Mouse (Mus musculus) liver, embryonic 15.5 days (tissue): ENCODE measurements around the gene Ppard. TPM values are rescaled to one million over a fixed set of nuclear protein-coding genes. Genes with fewer than 3 reads are reported as not detected.

ENCODE experiments used
- ATAC-seq: fragments of 200-750 bp; cut with Nextera tagmentation; 2 replicates; pipeline ENCODE4 v1.8.0; 2017; ENCODE audit warnings: moderate number of reproducible peaks, mild to moderate bottlenecking, moderate library complexity; ENCODE audit not compliant: insufficient read depth
- H3K27ac ChIP-seq: fragments of 300-500 bp; sonication (generic); replicated peaks from 2 replicates; pipeline ENCODE4 v1.5.1; 2015; ENCODE audit warnings: mild to moderate bottlenecking, inconsistent platforms
- H3K27me3 ChIP-seq: fragments of 300-500 bp; sonication (generic); 2 replicates; pipeline ENCODE4 v1.6.1; 2015; ENCODE audit warnings: mild to moderate bottlenecking, inconsistent platforms
- H3K36me3 ChIP-seq: fragments of 300-500 bp; sonication (generic); replicated peaks from 2 replicates; pipeline ENCODE4 v1.6.1; 2015; ENCODE audit warnings: moderate library complexity, mild to moderate bottlenecking, inconsistent platforms
- H3K4me1 ChIP-seq: fragments of 300-500 bp; sonication (generic); replicated peaks from 2 replicates; pipeline ENCODE4 v1.6.1; 2015; ENCODE audit warnings: inconsistent platforms
- H3K4me2 ChIP-seq: fragments of 300-500 bp; sonication (generic); 2 replicates; pipeline ENCODE4 v1.6.1; 2015; ENCODE audit warnings: moderate library complexity, mild to moderate bottlenecking, inconsistent platforms
- H3K4me3 ChIP-seq: fragments of 300-500 bp; sonication (generic); replicated peaks from 2 replicates; pipeline ENCODE4 v1.5.1; 2015; ENCODE audit warnings: mild to moderate bottlenecking, inconsistent platforms
- H3K9ac ChIP-seq: fragments of 300-500 bp; sonication (generic); 2 replicates; pipeline ENCODE4 v1.6.1; 2015; ENCODE audit warnings: moderate library complexity, mild to moderate bottlenecking, inconsistent platforms
- H3K9me3 ChIP-seq: fragments of 300-500 bp; sonication (generic); replicated peaks from 2 replicates; pipeline ENCODE4 v1.6.1; 2016; ENCODE audit warnings: inconsistent platforms
- WGBS: fragments of 180-500 bp; shearing (Covaris S2); methylation state at CpG from one replicate; pipeline ENCODE4 v1.1.7; 2015; ENCODE audit warnings: mixed read lengths; ENCODE audit not compliant: insufficient replicate concordance; 5-methylcytosine and 5-hydroxymethylcytosine counted together
- polyA plus RNA-seq: library from polyadenylated mRNA; unstranded; fragments of >200 nt; fragmentation: Nextera tagmentation; extraction: Ambion mirVana; gene quantifications from 2 replicates; pipeline ENCODE4 v1.2.1, GENCODE M21; 2015

Ppard gene
- polyA plus RNA-seq, 1 experiment from 2014 or later, result 0.89 TPM

- Histone ChIP-seq H3K27ac (peak overlapping the region; percentile 49), H3K9ac (no peak overlapping the region), H3K4me1 (peaks cover 60% of the 10 kb centered on the region), H3K4me2 (peak overlapping the region; percentile 16; the same call in 1 of the 2 replicates), H3K36me3 (peaks cover 6% of the 10 kb centered on the region; the same call in 1 of the 2 replicates), H3K9me3 (no peaks in the 10 kb centered on the region), H3K27me3 (no peaks in the 10 kb centered on the region), H3K4me3 (no peak overlapping the region)
- 20% methylated on average over 13 of the region's 13 CpGs for WGBS
- no peak for ATAC-seq
Measured at GRCm38 (mm10) chr17:28256651-28257328, 24.3 kb downstream of the Ppard start.

GRCm38 (mm10) chr17:28258325-28258724 is 25.8 kb downstream of the Ppard start:
- peaks cover 61% of the 10 kb centered on the region for H3K4me1 ChIP-seq
- no peaks in the 10 kb centered on the region for H3K27me3 ChIP-seq
- H3K4me2 ChIP-seq, result no peak overlapping the region
- H3K9me3 ChIP-seq, result no peaks in the 10 kb centered on the region
- WGBS, result 78% methylated on average over 9 of the region's 9 CpGs
- no peak overlapping the region for H3K27ac ChIP-seq
- no peak overlapping the region for H3K9ac ChIP-seq
- H3K36me3 ChIP-seq, result no peaks in the 10 kb centered on the region
- H3K4me3 ChIP-seq, result no peak overlapping the region
- no peak for ATAC-seq

GRCm38 (mm10) chr17:28259890-28260542 is 27.5 kb downstream of the Ppard start:
- H3K27me3 ChIP-seq, result no peaks in the 10 kb centered on the region
- no peak overlapping the region for H3K4me2 ChIP-seq
- H3K4me1 ChIP-seq, result peaks cover 58% of the 10 kb centered on the region
- no peak overlapping the region for H3K9ac ChIP-seq
- H3K4me3 ChIP-seq, result no peak overlapping the region
- no peaks in the 10 kb centered on the region for H3K36me3 ChIP-seq
- H3K9me3 ChIP-seq, result no peaks in the 10 kb centered on the region
- WGBS, result 68% methylated on average over 16 of the region's 16 CpGs
- no peak for ATAC-seq
- no peak overlapping the region for H3K27ac ChIP-seq

GRCm38 (mm10) chr17:28260543-28260909 is 28.0 kb downstream of the Ppard start:
- ATAC-seq, result no peak
- Histone ChIP-seq H3K4me3 (no peak overlapping the region), H3K27me3 (no peaks in the 10 kb centered on the region), H3K4me1 (peaks cover 53% of the 10 kb centered on the region), H3K9me3 (no peaks in the 10 kb centered on the region), H3K9ac (no peak overlapping the region), H3K4me2 (no peak overlapping the region), H3K36me3 (no peaks in the 10 kb centered on the region), H3K27ac (no peak overlapping the region)
- WGBS, result 75% methylated on average over 9 of the region's 9 CpGs

- 69% methylated on average over 11 of the region's 11 CpGs for WGBS
- H3K27me3 ChIP-seq, result no peaks in the 10 kb centered on the region
- H3K4me3 ChIP-seq, result no peak overlapping the region
- no peaks in the 10 kb centered on the region for H3K9me3 ChIP-seq
- no peak overlapping the region for H3K9ac ChIP-seq
- peaks cover 41% of the 10 kb centered on the region for H3K4me1 ChIP-seq
- H3K4me2 ChIP-seq, result no peak overlapping the region
- H3K27ac ChIP-seq, result no peak overlapping the region
- peak; percentile 40; the same call in 1 of the 2 replicates for ATAC-seq
- H3K36me3 ChIP-seq, result no peaks in the 10 kb centered on the region
Measured at GRCm38 (mm10) chr17:28261795-28262194, 29.3 kb downstream of the Ppard start.

GRCm38 (mm10) chr17:28263181-28263894 is 30.8 kb downstream of the Ppard start:
- no peaks in the 10 kb centered on the region for H3K9me3 ChIP-seq
- H3K27ac ChIP-seq, result no peak overlapping the region
- no peak overlapping the region for H3K4me2 ChIP-seq
- no peak overlapping the region for H3K9ac ChIP-seq
- no peak for ATAC-seq
- WGBS, result 72% methylated on average over 13 of the region's 13 CpGs
- no peak overlapping the region for H3K4me3 ChIP-seq
- H3K4me1 ChIP-seq, result peaks cover 28% of the 10 kb centered on the region
- H3K36me3 ChIP-seq, result no peaks in the 10 kb centered on the region
- no peaks in the 10 kb centered on the region for H3K27me3 ChIP-seq

- Histone ChIP-seq H3K27me3 (no peaks in the 10 kb centered on the region), H3K4me1 (peaks cover 28% of the 10 kb centered on the region), H3K27ac (no peak overlapping the region), H3K36me3 (no peaks in the 10 kb centered on the region), H3K9ac (no peak overlapping the region), H3K4me2 (no peak overlapping the region), H3K4me3 (no peak overlapping the region), H3K9me3 (no peaks in the 10 kb centered on the region)
- ATAC-seq, result no peak
- WGBS, result 67% methylated on average over 5 of the region's 5 CpGs
Measured at GRCm38 (mm10) chr17:28267251-28267650, 34.8 kb downstream of the Ppard start.

- Histone ChIP-seq H3K4me1 (peaks cover 36% of the 10 kb centered on the region), H3K4me2 (no peak overlapping the region), H3K9ac (no peak overlapping the region), H3K4me3 (no peak overlapping the region), H3K27me3 (no peaks in the 10 kb centered on the region), H3K36me3 (no peaks in the 10 kb centered on the region), H3K9me3 (no peaks in the 10 kb centered on the region), H3K27ac (no peak overlapping the region)
- no peak for ATAC-seq
- 57% methylated on average over 13 of the region's 13 CpGs for WGBS
Measured at GRCm38 (mm10) chr17:28270165-28270564, 37.7 kb downstream of the Ppard start.

- peaks cover 36% of the 10 kb centered on the region for H3K4me1 ChIP-seq
- H3K9ac ChIP-seq, result no peak overlapping the region
- no peak; the same call in 1 of the 2 replicates for ATAC-seq
- no peaks in the 10 kb centered on the region for H3K36me3 ChIP-seq
- no peak overlapping the region for H3K4me2 ChIP-seq
- no peaks in the 10 kb centered on the region for H3K27me3 ChIP-seq
- H3K9me3 ChIP-seq, result no peaks in the 10 kb centered on the region
- H3K27ac ChIP-seq, result no peak overlapping the region
- 77% methylated on average over 12 of the region's 12 CpGs for WGBS
- H3K4me3 ChIP-seq, result no peak overlapping the region
Measured at GRCm38 (mm10) chr17:28271537-28272266, 39.2 kb downstream of the Ppard start.

- ATAC-seq, result no peak
- Histone ChIP-seq H3K9me3 (no peaks in the 10 kb centered on the region), H3K27me3 (no peaks in the 10 kb centered on the region), H3K9ac (no peak overlapping the region), H3K4me2 (no peak overlapping the region), H3K4me3 (no peak overlapping the region), H3K4me1 (peaks cover 38% of the 10 kb centered on the region), H3K27ac (no peak overlapping the region), H3K36me3 (no peaks in the 10 kb centered on the region)
- 77% methylated on average over 9 of the region's 9 CpGs for WGBS
Measured at GRCm38 (mm10) chr17:28272281-28272680, 39.8 kb downstream of the Ppard start.

- no peak for ATAC-seq
- Histone ChIP-seq H3K4me3 (no peak overlapping the region), H3K27ac (no peak overlapping the region), H3K9ac (no peak overlapping the region), H3K36me3 (no peaks in the 10 kb centered on the region), H3K27me3 (no peaks in the 10 kb centered on the region), H3K4me2 (no peak overlapping the region), H3K4me1 (peaks cover 42% of the 10 kb centered on the region), H3K9me3 (no peaks in the 10 kb centered on the region)
- 60% methylated on average over 6 of the region's 6 CpGs for WGBS
Measured at GRCm38 (mm10) chr17:28272837-28273236, 40.3 kb downstream of the Ppard start.
